Comparison of ENCODE assay signal across 13 mouse cellular contexts in the genomic region with DNA sequence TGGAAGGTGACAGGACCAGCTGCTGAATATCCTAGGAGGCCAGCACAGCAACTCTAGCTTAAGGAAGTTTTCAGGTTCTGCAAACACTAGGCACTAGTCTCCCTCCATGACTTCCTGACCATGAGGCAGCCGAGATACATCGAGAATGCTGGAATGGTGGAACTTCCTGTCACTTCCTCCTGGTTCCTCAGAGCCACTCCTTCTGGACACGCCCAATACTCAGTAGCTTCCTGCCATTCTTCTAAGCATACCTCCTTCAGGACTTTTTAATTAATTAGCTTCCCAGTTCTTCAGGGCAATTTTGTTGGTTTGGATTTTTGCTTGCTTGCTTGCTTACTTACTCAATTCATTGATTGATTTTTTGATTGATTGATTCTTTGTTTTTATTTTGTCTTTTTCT. TPM values are rescaled to one million over a fixed set of nuclear protein-coding genes. Genes with fewer than 3 reads are reported as not detected.
DNase-seq lines count a peak whose midpoint lies in the region; ATAC-seq and TF ChIP-seq lines count a peak whose summit lies in the region.
"Not testable (repeated sequence)": the region's sequence is repeated elsewhere in the genome, so short reads cannot be mapped to it uniquely, and the experiment has no call there.
"Had no signal": no experiment of that assay in that cellular context is flagged by ENCODE, and none has a peak within 500 bp of the region (broad histone marks: within the 10 kb centered on the region; RNA-seq: fewer than 3 reads in every experiment).

A gene (minus strand): TSS at position 101 of the 400 bp plus-strand sequence.

- not testable (repeated sequence) for H3K36me3 ChIP-seq in E14TG2a.4 (ENCODE audit: insufficient read depth, low read length); ES-Bruce4 (ENCODE audit: control insufficient read depth, insufficient read depth, low read length, poor library complexity, severe bottlenecking); ES-E14 (ENCODE audit: control insufficient read depth, insufficient read depth, low read length, poor library complexity, severe bottlenecking); midbrain, embryonic 11.5 days (ENCODE audit: control insufficient read depth, insufficient read depth, low read length)

- TF ChIP-seq CTCF in E14TG2a.4 (conservative IDR thresholded peaks at IDR 0.05; ENCODE audit: low read length); ES-Bruce4 (IDR thresholded peaks at IDR 0.05; ENCODE audit: low read depth, low read length): not testable (repeated sequence)

- not testable (repeated sequence) for H3K4me1 ChIP-seq in E14TG2a.4 (replicated peaks; ENCODE audit: low read depth, low read length); ES-Bruce4 (ENCODE audit: control insufficient read depth, insufficient read depth, low read length); ES-E14 (ENCODE audit: control insufficient read depth in 2 of 2, insufficient read depth in 2 of 2, low read length in 2 of 2, poor library complexity in 1 of 2); midbrain, embryonic 11.5 days (ENCODE audit: control insufficient read depth, insufficient read depth, low read length)

- WGBS in midbrain, embryonic 11.5 days = 73% methylated on average over 2 of the region's 3 CpGs

- DNase-seq in ES-E14 (ENCODE audit: low read depth, low spot score) = not testable (repeated sequence)
- DNase-seq in R1 (ENCODE audit: low read depth, low spot score) (peak; percentile 37), ZHBTc4 (ENCODE audit: low read depth, low spot score) (peak; percentile 4)
- peak; percentile 83 for DNase-seq in heart, adult 11 months
- peak; percentile 41 for DNase-seq in midbrain, embryonic 11.5 days (ENCODE audit: low spot score, missing footprints)

- TF ChIP-seq POLR2A in ES-Bruce4 (IDR thresholded peaks at IDR 0.05; ENCODE audit: insufficient read depth, low read length) = not testable (repeated sequence)

- in situ Hi-C loops in ES-E14 (cut with MboI; ENCODE audit: low sequenced_read_pairs in 2 of 2, unreplicated experiment in 2 of 2) = not testable (repeated sequence)

- H3K4me2 ChIP-seq in midbrain, embryonic 11.5 days = not testable (repeated sequence)

- H3K4me3 ChIP-seq in E14TG2a.4 (replicated peaks; ENCODE audit: low read length) (peak within 1 kb of the TSS; percentile 73), ES-Bruce4 (ENCODE audit: low read depth, low read length) (peak within 1 kb of the TSS; percentile 63), ES-E14 (ENCODE audit: insufficient read depth in 1 of 2, low read depth in 1 of 2, low read length in 2 of 2, poor library complexity in 1 of 2, severe bottlenecking in 1 of 2) (peak within 1 kb of the TSS; percentile 75 to 80)
- H3K4me3 ChIP-seq in midbrain, embryonic 11.5 days (ENCODE audit: low read depth, low read length) = not testable (repeated sequence)

- H3K9me3 ChIP-seq in E14TG2a.4 (ENCODE audit: low read length); ES-Bruce4 (replicated peaks; ENCODE audit: control insufficient read depth, insufficient read depth, low read length, poor library complexity, severe bottlenecking); ES-E14 (ENCODE audit: control insufficient read depth, insufficient read depth, low read depth, low read length); midbrain, embryonic 11.5 days (ENCODE audit: control insufficient read depth, low read length): not testable (repeated sequence)

- ATAC-seq in midbrain, embryonic 11.5 days (ENCODE audit: low FRiP score) = not testable (repeated sequence)

- H3K9ac ChIP-seq in ES-Bruce4 (ENCODE audit: low read depth, poor library complexity, severe bottlenecking) (peak within 1 kb of the TSS; percentile 51), ES-E14 (ENCODE audit: insufficient read depth, low read depth, low read length, poor library complexity, severe bottlenecking) (peak within 1 kb of the TSS; percentile 82)
- not testable (repeated sequence) for H3K9ac ChIP-seq in midbrain, embryonic 11.5 days (ENCODE audit: low read length)

- H3K27me3 ChIP-seq in E14TG2a.4 (ENCODE audit: insufficient read depth, low read length); ES-Bruce4 (ENCODE audit: control insufficient read depth, insufficient read depth, low read length, poor library complexity, severe bottlenecking); midbrain, embryonic 11.5 days (ENCODE audit: control insufficient read depth, insufficient read depth, low read length): not testable (repeated sequence)

- H3K27ac ChIP-seq in ES-Bruce4 (ENCODE audit: insufficient read depth, low read length) (0 out of 2 replicates have a peak within 1 kb of the TSS, but pooled peaks have one; percentile 54), ES-E14 (ENCODE audit: insufficient read depth, low read depth, low read length, poor library complexity, severe bottlenecking) (peak within 1 kb of the TSS; percentile 83; the same call in 1 of the 2 replicates)
- H3K27ac ChIP-seq in midbrain, embryonic 11.5 days (ENCODE audit: low read depth, low read length) = not testable (repeated sequence)

- TF ChIP-seq EP300 in ES-Bruce4 (IDR thresholded peaks at IDR 0.05; ENCODE audit: insufficient read depth, low read depth, low read length) = not testable (repeated sequence)

RNA-seq across cellular contexts. Expression of the gene that starts here (rescaled TPM):
- 25.0 and 26.4 TPM in 2 replicates for polyA plus RNA-seq in ES-Bruce4 (2011; ENCODE audit: insufficient read depth, insufficient read length, low read depth, missing spikeins)
- 66.5 and 71.2 TPM in 2 replicates for total RNA-seq in ES-E14 (2012; rRNA removed)
- polyA plus RNA-seq in midbrain, embryonic 11.5 days (2014; fragmentation: Nextera tagmentation; extraction: Ambion mirVana) = not detected in 2 replicates
- total RNA-seq: CH12.LX, MEL had no signal
- polyA plus RNA-seq: adrenal gland, adult 2 months; brain, embryonic 14.5 days; C2C12; cerebellum, adult 2 months had no signal

Comparison
In these comparisons a context has a peak if more than half of its experiments do, and no peak if none do; other contexts are left out.
1. RNA of the gene that starts here (polyA plus RNA-seq): 25.0 to 26.4 TPM in ES-Bruce4; not detected in midbrain, embryonic 11.5 days; every median in the first group is over 10 times any median in the second.
2. Peak in DNase-seq in midbrain, embryonic 11.5 days; RNA of the gene not detected or under 1 TPM.